Mouse (Mus musculus): Measurements from ENCODE around the gene Tubb3.

Tubb3 gene

GRCm38 (mm10) chr8:123411246-123411645 is at the start of gene Tubb3:
Gene Tubb3, plus strand, starts transcription at chr8:123411424.
- peak; percentile 88 to 90 for DNase-seq (ENCODE audit: low spot score in 2 of 2)

- DNase-seq (ENCODE audit: low spot score in 2 of 2), result peak; percentile 93 to 95
Observed at GRCm38 (mm10) chr8:123373403-123374238, 37.6 kb upstream of the Tubb3 start, which contains the start of gene Tcf25. Gene Tcf25, plus strand, starts transcription at chr8:123373753.

- DNase-seq (ENCODE audit: low spot score in 2 of 2), result peak; percentile 88 to 89
Observed at GRCm38 (mm10) chr8:123374239-123374578, 37.0 kb upstream of the Tubb3 start.

GRCm38 (mm10) chr8:123375701-123376100 is 35.5 kb upstream of the Tubb3 start:
- no peak for DNase-seq (ENCODE audit: low spot score in 2 of 2)

GRCm38 (mm10) chr8:123376106-123376505 is 35.1 kb upstream of the Tubb3 start:
- DNase-seq (ENCODE audit: low spot score in 2 of 2), result no peak

GRCm38 (mm10) chr8:123381711-123382110 is 29.5 kb upstream of the Tubb3 start:
- DNase-seq (ENCODE audit: low spot score in 2 of 2), result no peak

- DNase-seq (ENCODE audit: low spot score in 2 of 2), result no peak
Observed at GRCm38 (mm10) chr8:123382516-123382915, 28.7 kb upstream of the Tubb3 start.

- DNase-seq (ENCODE audit: low spot score in 2 of 2), result no peak
Observed at GRCm38 (mm10) chr8:123384883-123385540, 26.2 kb upstream of the Tubb3 start.

GRCm38 (mm10) chr8:123387041-123387440 is 24.2 kb upstream of the Tubb3 start:
- DNase-seq (ENCODE audit: low spot score in 2 of 2), result no peak

GRCm38 (mm10) chr8:123387801-123388200 is 23.4 kb upstream of the Tubb3 start:
- DNase-seq (ENCODE audit: low spot score in 2 of 2), result no peak

- DNase-seq (ENCODE audit: low spot score in 2 of 2), result no peak
Observed at GRCm38 (mm10) chr8:123389026-123389425, 22.2 kb upstream of the Tubb3 start.

- DNase-seq (ENCODE audit: low spot score in 2 of 2), result no peak
Observed at GRCm38 (mm10) chr8:123398308-123398707, 12.9 kb upstream of the Tubb3 start.

GRCm38 (mm10) chr8:123401936-123402335 is 9.3 kb upstream of the Tubb3 start:
- no peak for DNase-seq (ENCODE audit: low spot score in 2 of 2)

GRCm38 (mm10) chr8:123402730-123403326 is 8.4 kb upstream of the Tubb3 start:
- DNase-seq (ENCODE audit: low spot score in 2 of 2), result no peak

GRCm38 (mm10) chr8:123404521-123404920 is 6.7 kb upstream of the Tubb3 start:
- no peak for DNase-seq (ENCODE audit: low spot score in 2 of 2)

- DNase-seq (ENCODE audit: low spot score in 2 of 2), result peak; percentile 56 to 61
Observed at GRCm38 (mm10) chr8:123406786-123407185, 4.4 kb upstream of the Tubb3 start, which contains the start of gene Mc1r. Gene Mc1r, plus strand, starts transcription at chr8:123407107.

GRCm38 (mm10) chr8:123407612-123408011 is 3.6 kb upstream of the Tubb3 start:
- no peak for DNase-seq (ENCODE audit: low spot score in 2 of 2)

GRCm38 (mm10) chr8:123408586-123409544 is 2.4 kb upstream of the Tubb3 start:
- DNase-seq (ENCODE audit: low spot score in 2 of 2), result no peak

GRCm38 (mm10) chr8:123410049-123410587 is 1.1 kb upstream of the Tubb3 start:
- no peak for DNase-seq (ENCODE audit: low spot score in 2 of 2)

GRCm38 (mm10) chr8:123410788-123411187 is 436 bp upstream of the Tubb3 start:
- no peak for DNase-seq (ENCODE audit: low spot score in 2 of 2)

- peak in 1 of 2 experiments; percentile 47 for DNase-seq (ENCODE audit: low spot score in 2 of 2)
Observed at GRCm38 (mm10) chr8:123411781-123412327, 630 bp downstream of the Tubb3 start.

Data from right cerebral cortex, postnatal 36 days (tissue).